14 mouse cellular contexts compared by ENCODE assay signal in the genomic region with DNA sequence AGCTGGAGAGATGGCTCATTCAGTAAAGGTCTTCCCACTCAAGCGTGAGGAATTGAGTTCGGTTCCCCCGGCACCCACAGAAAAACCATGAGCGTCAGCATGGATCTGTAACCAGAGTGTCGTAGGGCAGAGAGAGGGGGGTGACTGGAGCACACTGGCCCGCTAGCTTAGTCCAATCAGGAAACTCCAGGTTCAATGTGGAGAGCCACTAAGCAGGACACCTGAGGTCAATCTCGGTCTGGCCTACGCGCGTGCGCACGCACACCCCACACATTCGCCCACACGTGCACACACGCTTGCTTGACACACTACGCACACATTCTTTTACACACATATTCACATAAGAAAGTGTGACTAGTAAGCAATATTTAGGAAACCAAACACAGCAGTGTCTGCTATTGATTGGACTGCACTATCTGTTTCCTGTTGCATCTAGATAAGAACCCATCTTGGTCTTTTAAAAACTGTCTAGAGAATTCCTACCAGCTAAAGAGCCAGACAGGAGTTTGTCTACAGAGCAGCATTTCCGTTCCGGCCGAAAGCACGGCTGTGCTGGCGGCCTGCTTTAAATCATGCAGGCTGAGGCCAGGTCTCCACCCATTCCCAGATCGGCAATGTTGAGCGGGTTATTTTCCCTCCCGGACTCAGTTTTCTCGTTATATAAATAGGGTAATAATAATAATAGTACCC. TPM values are rescaled to one million over a fixed set of nuclear protein-coding genes. Genes with fewer than 3 reads are reported as not detected.
DNase-seq lines count a peak whose midpoint lies in the region; ATAC-seq and TF ChIP-seq lines count a peak whose summit lies in the region.
"Had no signal": no experiment of that assay in that cellular context is flagged by ENCODE, and none has a peak within 500 bp of the region (broad histone marks: within the 10 kb centered on the region; RNA-seq: fewer than 3 reads in every experiment).

No protein-coding gene starts in this region.

- H3K4me1 ChIP-seq in testis, adult 2 months (ENCODE audit: control insufficient read depth, insufficient read depth, low read length): peaks cover 3% of the 10 kb centered on the region; the same call in 1 of the 2 replicates
- H3K4me1 ChIP-seq in intestine, embryonic 14.5 days (replicated peaks; ENCODE audit: control insufficient read depth, insufficient read depth, low read length): no peaks in the 10 kb centered on the region
- H3K4me1 ChIP-seq in kidney, postnatal 0 days (replicated peaks; ENCODE audit: insufficient read depth, low read length): 0 out of 2 replicates have a peak, but pooled peaks cover 7% of the 10 kb centered on the region
- H3K4me1 ChIP-seq: neural tube, embryonic 12.5 days; stomach, embryonic 15.5 days had no signal

- no peak for TF ChIP-seq CTCF in testis, adult 2 months (IDR thresholded peaks at IDR 0.05; ENCODE audit: control insufficient read depth, insufficient read depth, insufficient replicate concordance, low read depth, low read length)
- TF ChIP-seq CTCF in kidney, postnatal 0 days (IDR thresholded peaks at IDR 0.05; ENCODE audit: low read depth): no peak

- H3K9me3 ChIP-seq in intestine, embryonic 14.5 days (ENCODE audit: control insufficient read depth, low read length): no peaks in the 10 kb centered on the region
- H3K9me3 ChIP-seq in kidney, postnatal 0 days (replicated peaks; ENCODE audit: low read length): no peaks in the 10 kb centered on the region
- H3K9me3 ChIP-seq: hindbrain, embryonic 12.5 days; neural tube, embryonic 12.5 days; stomach, embryonic 15.5 days had no signal

- H3K4me2 ChIP-seq in intestine, embryonic 14.5 days (ENCODE audit: low read length): 0 out of 2 replicates have a peak overlapping the region, but pooled peaks have one; percentile 25
- H3K4me2 ChIP-seq in kidney, postnatal 0 days (ENCODE audit: low read length): peak overlapping the region; percentile 52
- peak overlapping the region; percentile 30 for H3K4me2 ChIP-seq in myocyte (ENCODE audit: low read depth)
- H3K4me2 ChIP-seq: hindbrain, embryonic 12.5 days; neural tube, embryonic 12.5 days; stomach, embryonic 15.5 days had no signal

- DNase-seq in testis, postnatal 10 days (ENCODE audit: low spot score): no peak
- no peak for DNase-seq in intestine, embryonic 14.5 days (ENCODE audit: low spot score)
- peak; percentile 75 for DNase-seq in kidney, postnatal 0 days (ENCODE audit: low spot score)
- DNase-seq in cerebellum, adult 11-12 months: no peak
- no peak for DNase-seq in testis, postnatal 14 days (ENCODE audit: low spot score)
- no peak for DNase-seq in spleen, postnatal 36 days (ENCODE audit: low spot score in 2 of 2)
- DNase-seq: cerebellum, postnatal 10 days; midbrain, embryonic 14.5 days had no signal

- H3ac ChIP-seq in myocyte (ENCODE audit: control insufficient read depth, insufficient read length): no peak overlapping the region

- ATAC-seq in intestine, embryonic 14.5 days (replicated peaks; ENCODE audit: low FRiP score, low TSS enrichment, low read depth): no peak
- peak; percentile 64 for ATAC-seq in kidney, postnatal 0 days (replicated peaks; ENCODE audit: low FRiP score, low read depth)

- H3K9ac ChIP-seq in intestine, embryonic 14.5 days (ENCODE audit: low read length): no peak overlapping the region
- no peak overlapping the region for H3K9ac ChIP-seq in kidney, postnatal 0 days (ENCODE audit: low read depth, low read length)
- H3K9ac ChIP-seq: hindbrain, embryonic 12.5 days; neural tube, embryonic 12.5 days; stomach, embryonic 15.5 days had no signal

- no peak for TF ChIP-seq POLR2A in testis, adult 2 months (IDR thresholded peaks at IDR 0.05; ENCODE audit: control insufficient read depth, low read depth, low read length)
- no peak for TF ChIP-seq POLR2A in myocyte (IDR thresholded peaks at IDR 0.05; ENCODE audit: insufficient read length, low read depth)

- peak overlapping the region; percentile 69 for H3K4me3 ChIP-seq in testis, adult 2 months (ENCODE audit: control insufficient read depth, low read depth, low read length)
- H3K4me3 ChIP-seq in intestine, embryonic 14.5 days (ENCODE audit: low read depth, low read length): no peak overlapping the region
- H3K4me3 ChIP-seq in kidney, postnatal 0 days (replicated peaks; ENCODE audit: low read depth, low read length): peak overlapping the region; percentile 14; the same call in 1 of the 2 replicates
- no peak overlapping the region for H3K4me3 ChIP-seq in myocyte
- H3K4me3 ChIP-seq: hindbrain, embryonic 12.5 days; neural tube, embryonic 12.5 days; stomach, embryonic 15.5 days had no signal

- H3K79me2 ChIP-seq in myocyte (ENCODE audit: control insufficient read depth, insufficient read depth): no peaks in the 10 kb centered on the region

- H3K27me3 ChIP-seq in testis, adult 2 months (ENCODE audit: control insufficient read depth, insufficient read depth, low read length): no peaks in the 10 kb centered on the region
- no peaks in the 10 kb centered on the region for H3K27me3 ChIP-seq in intestine, embryonic 14.5 days (replicated peaks; ENCODE audit: control insufficient read depth, insufficient read depth, low read length)
- no peaks in the 10 kb centered on the region for H3K27me3 ChIP-seq in kidney, postnatal 0 days (ENCODE audit: insufficient read depth, low read length)
- no peaks in the 10 kb centered on the region for H3K27me3 ChIP-seq in myocyte (ENCODE audit: control insufficient read depth, insufficient read depth, insufficient read length)
- H3K27me3 ChIP-seq: CH12.LX; hindbrain, embryonic 12.5 days; neural tube, embryonic 12.5 days; stomach, embryonic 15.5 days had no signal

- H3K36me3 ChIP-seq in testis, adult 2 months (ENCODE audit: control insufficient read depth, insufficient read depth, low read length): no peaks in the 10 kb centered on the region
- no peaks in the 10 kb centered on the region for H3K36me3 ChIP-seq in intestine, embryonic 14.5 days (ENCODE audit: control insufficient read depth, insufficient read depth, low read length)
- no peaks in the 10 kb centered on the region for H3K36me3 ChIP-seq in kidney, postnatal 0 days (ENCODE audit: insufficient read depth, low read length)
- H3K36me3 ChIP-seq in myocyte (ENCODE audit: control insufficient read depth, insufficient read depth): no peaks in the 10 kb centered on the region
- H3K36me3 ChIP-seq: hindbrain, embryonic 12.5 days; neural tube, embryonic 12.5 days; stomach, embryonic 15.5 days had no signal

- no peak overlapping the region for H3K27ac ChIP-seq in testis, adult 2 months (ENCODE audit: control insufficient read depth, insufficient read depth, low read depth, low read length)
- no peak overlapping the region for H3K27ac ChIP-seq in intestine, embryonic 14.5 days (ENCODE audit: low read depth)
- H3K27ac ChIP-seq in kidney, postnatal 0 days: peak overlapping the region; percentile 48
- H3K27ac ChIP-seq: hindbrain, embryonic 12.5 days; neural tube, embryonic 12.5 days; stomach, embryonic 15.5 days had no signal

- 71% methylated on average over 25 of the region's 25 CpGs for whole genome bisulfite sequencing in intestine, embryonic 14.5 days
- 41% methylated on average over 25 of the region's 25 CpGs for WGBS in kidney, postnatal 0 days

TF ChIP-seq in myocyte, 11 proteins besides CTCF, POLR2A, EP300 and RAD21:
- TF ChIP-seq SRF (IDR thresholded peaks at IDR 0.05; ENCODE audit: control insufficient read depth, insufficient read length, low read depth): no peak
- TF ChIP-seq CEBPB (IDR thresholded peaks at IDR 0.05; ENCODE audit: insufficient read depth, poor library complexity, severe bottlenecking): no peak
- TF ChIP-seq E2F4 (IDR thresholded peaks at IDR 0.05; ENCODE audit: insufficient read depth): no peak

RNA-seq across cellular contexts. Expression of a gene that starts 42.6 kb away (rescaled TPM):
- 0.22 and 0.29 TPM in 2 replicates for polyA plus RNA-seq in testis, adult 2 months (2012; rRNA removed)
- polyA plus RNA-seq in intestine, embryonic 14.5 days (2014; fragmentation: Nextera tagmentation; extraction: Ambion mirVana): 40.0 and 41.4 TPM in 2 replicates
- 15.8 and 19.6 TPM in 2 replicates for polyA plus RNA-seq in kidney, postnatal 0 days (2015; fragmentation: Nextera tagmentation; extraction: Ambion mirVana)
- polyA plus RNA-seq in myocyte (2012; fragmentation: generic; extraction: Trizol): 1.5 TPM

Comparison
In these comparisons a context has a peak if more than half of its experiments do, and no peak if none do; other contexts are left out.
1. H3K4me3 ChIP-seq: peak in testis, adult 2 months (single experiment) and kidney, postnatal 0 days (single experiment); none in intestine, embryonic 14.5 days (single experiment) and myocyte (single experiment).
2. Peak in every context shown above with its lines, with median percentiles within 50 percentile points of each other: H3K4me2 ChIP-seq.